Mouse (Mus musculus) forebrain, embryonic 16.5 days (tissue): Measurements from ENCODE around the gene Gm12185. TPM values are rescaled to one million over a fixed set of nuclear protein-coding genes. Genes with fewer than 3 reads are reported as not detected.
"Not testable (repeated sequence)": the region's sequence is repeated elsewhere in the genome, so short reads cannot be mapped to it uniquely, and the experiment has no call there.

Experiments used
- ATAC-seq: fragments of 200-750 bp; cut with Nextera tagmentation; 2 replicates; pipeline ENCODE4 v1.8.0; 2017; ENCODE audit warnings: mild to moderate bottlenecking, moderate library complexity
- H3K27ac ChIP-seq: fragments of 300-500 bp; sonication (generic); 2 replicates; pipeline ENCODE4 v1.5.1; 2014; ENCODE audit warnings: low read length, control low read depth
- H3K27me3 ChIP-seq: fragments of 300-500 bp; sonication (generic); replicated peaks from 2 replicates; pipeline ENCODE4 v1.6.1; 2014; ENCODE audit warnings: low read length; ENCODE audit not compliant: control insufficient read depth, insufficient read depth
- H3K36me3 ChIP-seq: fragments of 300-500 bp; sonication (generic); 2 replicates; pipeline ENCODE4 v1.6.1; 2014; ENCODE audit not compliant: control insufficient read depth, insufficient read depth
- H3K4me1 ChIP-seq: fragments of 300-500 bp; sonication (generic); replicated peaks from 2 replicates; pipeline ENCODE4 v1.6.1; 2014; ENCODE audit warnings: low read length; ENCODE audit not compliant: control insufficient read depth, insufficient read depth
- H3K4me2 ChIP-seq: fragments of 300-500 bp; sonication (generic); 2 replicates; pipeline ENCODE4 v1.6.1; 2014; ENCODE audit warnings: mild to moderate bottlenecking, low read length, control low read depth
- H3K4me3 ChIP-seq: fragments of 300-500 bp; sonication (generic); replicated peaks from 2 replicates; pipeline ENCODE4 v1.5.1; 2014; ENCODE audit warnings: mild to moderate bottlenecking, low read length, control low read depth
- H3K9ac ChIP-seq: fragments of 300-500 bp; sonication (generic); replicated peaks from 2 replicates; pipeline ENCODE4 v1.6.1; 2014; ENCODE audit warnings: low read depth, low read length, control low read depth
- H3K9me3 ChIP-seq: fragments of 300-500 bp; sonication (generic); 2 replicates; pipeline ENCODE4 v1.6.1; 2016; ENCODE audit warnings: low read length; ENCODE audit not compliant: control insufficient read depth
- WGBS: fragments of 180-500 bp; shearing (Covaris S2); extraction: QIAGEN DNeasy Blood & Tissue Kit; methylation state at CpG from one replicate; pipeline ENCODE4 v1.1.7; 2014; 5-methylcytosine and 5-hydroxymethylcytosine counted together
- polyA plus RNA-seq: library from polyadenylated mRNA; unstranded; fragments of >200 nt; fragmentation: Nextera tagmentation; extraction: Ambion mirVana; gene quantifications from 2 replicates; pipeline ENCODE4 v1.2.1, GENCODE M21; 2015

The Gm12185 gene
- polyA plus RNA-seq, result not detected in 2 replicates

DNA sequence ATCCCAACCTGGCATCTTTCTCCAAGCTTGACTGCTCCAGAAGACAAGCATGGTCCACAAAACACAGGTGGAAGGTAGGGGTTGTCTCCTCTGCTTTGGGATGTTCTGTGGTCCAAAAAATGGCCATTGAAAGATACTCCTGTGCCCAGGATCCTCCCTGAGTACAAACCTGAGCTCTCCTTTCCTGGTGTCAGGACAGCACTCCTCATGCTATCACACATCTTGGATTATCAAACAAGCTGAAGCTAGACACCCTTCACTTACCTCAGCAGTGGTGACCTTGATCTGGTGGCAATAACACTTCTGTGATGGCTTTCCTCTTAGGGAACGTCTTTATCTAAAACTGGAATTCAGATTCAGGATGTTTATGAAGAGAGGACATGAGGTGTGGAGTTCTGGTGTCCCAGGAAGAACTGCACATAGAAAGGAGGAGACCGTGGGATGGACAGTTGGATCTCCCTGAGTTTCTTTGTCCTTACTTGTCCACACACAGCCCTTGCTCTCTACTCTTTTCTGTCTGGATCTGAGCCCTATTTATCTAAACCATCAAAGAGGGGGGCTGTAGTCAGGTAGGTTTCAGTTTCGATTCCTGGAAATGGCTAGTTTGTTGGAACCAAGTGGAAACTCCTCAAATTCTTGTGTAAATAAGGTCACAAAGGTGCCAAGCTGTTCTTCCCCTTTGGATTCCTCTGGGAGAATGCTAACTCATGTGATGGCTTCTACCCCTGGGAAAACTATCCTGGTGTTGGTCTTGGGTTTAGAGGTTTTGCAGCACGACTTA, at the start of gene Gm12185:
Gene Gm12185, minus strand, starts transcription at position 487 of the 781 bp plus-strand sequence.
- not testable (repeated sequence) for H3K36me3 ChIP-seq, ATAC-seq

DNA sequence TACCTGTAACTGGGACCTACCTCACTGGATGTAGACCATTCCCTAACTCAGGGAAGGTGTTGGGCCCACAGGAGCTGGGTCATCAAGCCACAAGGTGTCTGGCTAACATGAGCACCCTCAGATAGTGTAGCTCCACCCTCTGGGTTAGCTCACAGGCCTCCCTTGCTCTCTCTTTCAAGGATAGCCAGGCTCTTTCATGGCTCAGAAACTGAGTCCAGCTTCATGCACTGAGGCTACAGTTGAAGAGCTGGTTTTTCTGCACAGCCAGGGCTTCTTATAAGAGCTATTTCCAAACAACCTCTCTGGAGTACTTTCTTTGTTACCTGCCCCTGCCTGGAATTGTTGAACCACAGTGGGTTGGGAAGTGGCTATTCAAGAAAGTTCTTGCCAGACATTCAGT, 20.0 kb upstream of the Gm12185 start:
- H3K4me1 ChIP-seq, H3K36me3 ChIP-seq, ATAC-seq, H3K27me3 ChIP-seq, H3K27ac ChIP-seq, H3K4me2 ChIP-seq, H3K9me3 ChIP-seq, H3K4me3 ChIP-seq, H3K9ac ChIP-seq: not testable (repeated sequence)

More for the DNA sequence above, at the start of gene Gm12185:
- H3K9ac ChIP-seq, H3K27ac ChIP-seq, H3K4me1 ChIP-seq, H3K9me3 ChIP-seq, H3K4me3 ChIP-seq, H3K4me2 ChIP-seq, H3K27me3 ChIP-seq: not testable (repeated sequence)
- 71% methylated on average over 4 of the region's 4 CpGs for WGBS

DNA sequence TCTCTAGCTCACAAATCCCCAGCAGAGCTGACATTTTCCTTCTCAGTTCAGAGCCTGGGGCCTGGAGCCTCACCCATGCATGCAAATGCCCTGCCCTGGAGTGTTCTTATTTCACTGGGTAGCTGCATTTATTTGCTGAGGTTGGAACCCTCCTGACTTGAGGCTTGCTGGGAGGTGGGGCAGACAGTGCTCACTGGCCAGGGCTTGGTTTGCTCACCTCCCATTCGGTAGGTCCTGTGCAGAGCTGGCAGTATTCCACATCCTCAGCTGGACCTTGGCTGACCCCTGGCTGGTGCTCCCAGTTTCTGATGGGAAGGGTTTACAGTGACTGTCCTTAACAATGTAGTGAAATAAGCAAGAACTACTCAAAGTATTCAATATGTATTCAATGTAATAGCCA, 14.8 kb upstream of the Gm12185 start:
- WGBS, result 50% methylated on average over 1 of the region's 1 CpGs

DNA sequence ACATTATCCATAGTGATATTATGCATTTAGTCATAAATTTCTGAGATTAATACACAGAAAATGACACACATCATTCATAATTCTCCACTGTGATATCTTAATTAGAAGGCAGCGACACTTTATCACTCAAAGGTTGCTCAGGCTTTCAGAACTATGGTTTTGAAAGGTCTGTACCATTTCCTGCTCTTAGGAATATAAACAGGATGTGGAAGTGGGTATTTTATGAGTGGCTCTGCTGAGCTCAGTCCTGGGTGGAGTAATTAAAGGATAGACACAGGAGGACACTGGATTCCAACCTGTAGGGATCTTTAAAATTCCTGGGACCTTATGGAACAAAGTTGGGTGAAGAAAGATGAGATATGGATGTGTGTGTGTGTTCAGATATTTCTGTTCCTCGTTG, 14.3 kb upstream of the Gm12185 start:
- not testable (repeated sequence) for H3K27ac ChIP-seq, ATAC-seq, H3K4me3 ChIP-seq, H3K4me1 ChIP-seq, H3K4me2 ChIP-seq, H3K27me3 ChIP-seq, H3K9me3 ChIP-seq, H3K36me3 ChIP-seq, H3K9ac ChIP-seq
- 84% methylated on average over 2 of the region's 2 CpGs for WGBS

More for the DNA sequence above, 14.8 kb upstream of the Gm12185 start:
- H3K27ac ChIP-seq, H3K36me3 ChIP-seq, H3K4me1 ChIP-seq, H3K9me3 ChIP-seq, ATAC-seq, H3K4me3 ChIP-seq, H3K27me3 ChIP-seq, H3K9ac ChIP-seq, H3K4me2 ChIP-seq: not testable (repeated sequence)

DNA sequence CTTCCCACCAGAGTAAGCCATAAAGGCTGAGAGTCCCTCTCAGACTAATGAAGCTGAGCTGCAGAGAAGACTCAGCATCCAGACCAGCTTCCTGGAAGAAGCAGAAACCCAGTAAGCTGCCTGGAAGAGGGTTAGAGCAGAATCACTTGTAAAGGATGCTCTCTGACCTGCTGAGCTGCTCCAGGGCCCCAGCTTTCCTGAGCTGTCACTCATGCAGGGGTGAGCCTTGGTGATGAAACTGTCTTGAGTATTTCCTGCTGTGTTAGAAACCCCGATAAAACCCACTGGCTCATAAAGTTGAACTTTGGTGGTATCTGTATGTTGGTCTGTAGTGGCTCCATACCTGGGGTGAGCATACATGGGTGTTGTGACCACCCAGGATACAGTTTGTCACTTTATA, 8.4 kb upstream of the Gm12185 start:
- not testable (repeated sequence) for H3K27me3 ChIP-seq, ATAC-seq, H3K36me3 ChIP-seq, H3K9ac ChIP-seq, H3K4me3 ChIP-seq, H3K4me1 ChIP-seq, H3K4me2 ChIP-seq, H3K9me3 ChIP-seq, H3K27ac ChIP-seq
- 90% methylated on average over 1 of the region's 1 CpGs for WGBS

DNA sequence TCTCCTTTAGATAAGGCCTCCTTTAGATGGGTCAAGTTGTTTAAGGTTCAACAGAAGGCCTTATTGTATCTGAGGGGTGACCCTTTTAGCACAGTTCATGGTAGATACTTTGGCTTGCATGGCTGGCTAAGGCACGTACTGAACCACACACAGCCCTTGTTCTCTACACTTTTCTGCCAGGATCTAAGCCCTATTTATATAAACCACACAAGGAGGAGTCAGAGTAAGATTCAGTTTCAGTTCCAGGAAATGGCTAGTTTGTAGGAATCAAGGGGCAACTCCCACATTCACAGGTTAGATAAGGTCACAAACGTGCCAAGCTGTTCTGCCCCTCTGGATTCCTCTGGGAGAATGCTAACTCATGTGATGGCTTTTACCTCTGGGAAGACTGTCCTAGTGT, 2.0 kb upstream of the Gm12185 start, which contains the start of gene Tgtp1:
Gene Tgtp1, minus strand, starts transcription at position 155 of the 400 bp plus-strand sequence.
- H3K4me3 ChIP-seq, H3K4me1 ChIP-seq, H3K4me2 ChIP-seq, H3K36me3 ChIP-seq, ATAC-seq, H3K9me3 ChIP-seq, H3K27me3 ChIP-seq, H3K27ac ChIP-seq, H3K9ac ChIP-seq: not testable (repeated sequence)
- WGBS, result 70% methylated on average over 2 of the region's 2 CpGs

DNA sequence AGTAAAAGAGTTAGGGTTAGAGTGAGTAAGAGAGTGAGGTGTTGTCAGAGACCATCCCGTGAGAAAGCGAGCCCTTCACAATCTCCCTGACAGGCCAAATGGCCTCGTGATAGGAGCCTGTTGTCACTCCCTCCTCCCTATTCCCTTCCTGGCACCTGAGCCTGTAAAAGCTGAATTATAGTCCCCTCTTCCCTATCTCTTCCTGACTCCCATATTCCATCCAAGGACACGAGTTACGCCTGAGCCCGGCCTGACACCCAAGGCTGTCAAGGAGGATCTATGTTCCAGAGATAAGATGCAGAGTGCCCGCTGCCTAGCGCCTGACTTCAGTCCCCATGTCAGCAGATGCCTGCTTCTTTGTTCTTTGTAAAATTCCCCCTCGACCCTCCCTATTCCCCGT, 1.3 kb upstream of the Gm12185 start:
- WGBS, result 73% methylated on average over 10 of the region's 10 CpGs
- not testable (repeated sequence) for H3K4me3 ChIP-seq, H3K9ac ChIP-seq, H3K27ac ChIP-seq, H3K27me3 ChIP-seq, H3K4me1 ChIP-seq, H3K36me3 ChIP-seq, ATAC-seq, H3K9me3 ChIP-seq, H3K4me2 ChIP-seq

DNA sequence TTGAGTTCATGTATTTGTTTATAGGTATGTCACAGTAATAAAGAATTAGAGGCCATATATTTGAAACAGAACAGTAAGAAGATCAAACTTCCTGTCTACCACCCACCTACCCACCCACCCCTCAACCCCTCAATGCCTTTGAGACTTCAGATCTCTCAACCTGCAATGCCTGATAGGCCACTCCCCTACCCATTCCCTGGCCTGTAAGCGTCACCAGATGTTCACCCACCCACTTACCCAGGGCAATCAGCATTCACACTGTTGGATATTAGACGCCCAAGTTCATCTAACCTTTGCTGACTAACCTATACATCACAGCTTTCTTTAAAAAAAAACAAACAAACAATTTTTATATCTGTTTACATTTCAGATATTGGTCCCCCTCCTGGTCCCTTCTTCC, 2.0 kb downstream of the Gm12185 start:
- H3K9ac ChIP-seq, H3K27me3 ChIP-seq, H3K4me2 ChIP-seq, H3K4me1 ChIP-seq, H3K4me3 ChIP-seq, H3K27ac ChIP-seq, H3K36me3 ChIP-seq, H3K9me3 ChIP-seq, ATAC-seq: not testable (repeated sequence)
- WGBS, result 84% methylated on average over 2 of the region's 2 CpGs

DNA sequence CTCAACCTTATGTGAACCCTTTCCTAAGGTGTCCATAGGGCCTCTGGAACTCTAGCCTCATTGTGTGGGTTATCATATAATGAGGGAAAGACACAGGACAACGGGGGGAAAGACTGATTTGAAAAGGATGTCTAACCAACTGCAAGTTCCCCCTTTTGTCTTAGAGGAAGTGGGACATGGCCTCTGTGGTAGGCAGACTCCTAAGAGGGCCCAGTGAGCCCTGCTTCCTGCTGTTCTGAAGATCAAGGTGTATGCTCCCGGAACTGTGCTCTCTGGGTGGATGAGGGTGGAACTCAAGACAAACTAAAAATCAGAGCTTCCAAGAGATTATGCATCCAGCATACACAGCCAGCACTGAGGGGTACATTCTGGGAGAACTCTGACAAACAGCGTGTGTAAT, 3.8 kb downstream of the Gm12185 start:
- H3K9ac ChIP-seq, H3K36me3 ChIP-seq, H3K27ac ChIP-seq, H3K4me3 ChIP-seq, H3K9me3 ChIP-seq, H3K4me2 ChIP-seq, H3K4me1 ChIP-seq, ATAC-seq, H3K27me3 ChIP-seq: not testable (repeated sequence)
- WGBS, result 80% methylated on average over 2 of the region's 3 CpGs

DNA sequence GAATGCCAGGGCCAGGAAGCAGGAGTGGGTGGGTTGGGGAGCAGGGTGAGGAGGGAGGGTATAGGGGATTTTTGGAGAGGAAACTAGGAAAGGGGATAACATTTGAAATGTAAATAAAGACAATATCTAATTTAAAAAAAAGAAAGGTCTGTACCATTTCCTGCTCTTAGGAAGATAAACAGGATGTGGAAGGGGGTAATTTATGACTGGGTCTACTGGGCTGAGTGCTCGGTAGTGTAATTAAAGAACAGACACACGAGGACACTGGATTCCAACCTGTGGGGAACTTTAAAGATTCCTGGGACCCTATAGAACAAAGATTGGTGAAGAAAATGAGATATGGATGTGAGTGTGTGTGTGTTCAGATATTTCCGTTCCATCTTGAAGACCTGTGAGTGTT, 9.2 kb downstream of the Gm12185 start:
- not testable (repeated sequence) for H3K4me1 ChIP-seq, H3K4me3 ChIP-seq, H3K36me3 ChIP-seq, H3K27me3 ChIP-seq, H3K9me3 ChIP-seq, H3K4me2 ChIP-seq, ATAC-seq, H3K27ac ChIP-seq, H3K9ac ChIP-seq
- no CpG with 5 or more reads among the region's 3 CpGs for WGBS
